Mouse (Mus musculus) kidney, postnatal 0 days (tissue): ENCODE data around the gene Camkv. TPM values are rescaled to one million over a fixed set of nuclear protein-coding genes. Genes with fewer than 3 reads are reported as not detected.

Source experiments
- ATAC-seq: fragments of 200-750 bp; cut with Nextera tagmentation; replicated peaks from 2 replicates; pipeline ENCODE4 v1.8.0; 2017; ENCODE audit warnings: low read depth, moderate number of reproducible peaks, moderate TSS enrichment, moderate library complexity; ENCODE audit not compliant: low FRiP score
- DNase-seq: peaks from one replicate; pipeline ENCODE4 v3.0.0-alpha.2; 2016; ENCODE audit warnings: low spot score
- H3K27ac ChIP-seq: fragments of 300-500 bp; sonication (generic); 2 replicates; pipeline ENCODE4 v1.5.1; 2014; ENCODE audit warnings: mild to moderate bottlenecking
- H3K27me3 ChIP-seq: fragments of 300-500 bp; sonication (generic); 2 replicates; pipeline ENCODE4 v1.6.1; 2014; ENCODE audit warnings: low read length, mixed read lengths; ENCODE audit not compliant: insufficient read depth
- H3K36me3 ChIP-seq: fragments of 300-500 bp; sonication (generic); 2 replicates; pipeline ENCODE4 v1.6.1; 2014; ENCODE audit warnings: low read length, mixed read lengths; ENCODE audit not compliant: insufficient read depth
- H3K4me1 ChIP-seq: fragments of 300-500 bp; sonication (generic); replicated peaks from 2 replicates; pipeline ENCODE4 v1.6.1; 2014; ENCODE audit warnings: antibody characterized with exemption, low read length, mixed read lengths; ENCODE audit not compliant: insufficient read depth
- H3K4me2 ChIP-seq: fragments of 300-500 bp; sonication (generic); 2 replicates; pipeline ENCODE4 v1.6.1; 2014; ENCODE audit warnings: mild to moderate bottlenecking, low read length, moderate library complexity, mixed read lengths
- H3K4me3 ChIP-seq: fragments of 300-500 bp; sonication (generic); replicated peaks from 2 replicates; pipeline ENCODE4 v1.5.1; 2014; ENCODE audit warnings: low read depth, low read length
- H3K9ac ChIP-seq: fragments of 300-500 bp; sonication (generic); 2 replicates; pipeline ENCODE4 v1.6.1; 2014; ENCODE audit warnings: low read depth, low read length
- H3K9me3 ChIP-seq: fragments of 300-500 bp; sonication (generic); replicated peaks from 2 replicates; pipeline ENCODE4 v1.6.1; 2016; ENCODE audit warnings: low read length, inconsistent platforms, mixed read lengths
- CTCF ChIP-seq: IDR thresholded peaks from 2 replicates; pipeline ENCODE4 v1.5.1; 2016; ENCODE audit warnings: antibody characterized with exemption, low read depth, mild to moderate bottlenecking, moderate library complexity
- WGBS: fragments of 180-500 bp; shearing (Covaris S2); extraction: QIAGEN DNeasy Blood & Tissue Kit; methylation state at CpG from one replicate; pipeline ENCODE4 v1.1.7; 2014; 5-methylcytosine and 5-hydroxymethylcytosine counted together
- polyA plus RNA-seq: library from polyadenylated mRNA; unstranded; fragments of >200 nt; fragmentation: Nextera tagmentation; extraction: Ambion mirVana; gene quantifications from 2 replicates; pipeline ENCODE4 v1.2.1, GENCODE M21; 2015

Gene Camkv
- polyA plus RNA-seq, 1 experiment from 2014 or later, result 0.95 TPM

DNA sequence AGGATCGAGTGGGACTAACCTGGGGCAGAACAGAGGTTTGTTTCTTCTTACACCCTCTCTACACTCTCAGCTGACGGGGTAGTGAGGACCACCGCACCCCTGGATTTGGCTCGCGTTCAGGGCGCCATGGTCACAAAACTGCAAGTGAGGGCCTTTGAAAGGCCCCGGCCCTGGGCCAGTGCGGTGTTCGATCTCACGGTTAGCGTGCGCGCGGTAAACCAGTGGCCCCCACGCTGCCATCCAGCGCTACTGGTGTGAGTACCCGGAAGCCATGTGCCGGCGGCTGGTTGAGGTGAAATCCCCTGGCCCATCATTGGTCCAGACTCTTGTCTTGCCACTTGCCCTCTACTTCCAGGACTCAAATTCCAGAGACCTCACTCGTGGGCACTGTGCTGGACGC is 60.0 kb downstream of the Camkv start:
- Histone ChIP-seq H3K27ac (no peak overlapping the region), H3K9me3 (no peaks in the 10 kb centered on the region), H3K9ac (no peak overlapping the region), H3K4me1 (no peaks in the 10 kb centered on the region), H3K4me3 (no peak overlapping the region), H3K4me2 (no peak overlapping the region), H3K27me3 (no peaks in the 10 kb centered on the region), H3K36me3 (no peaks in the 10 kb centered on the region)
- 92% methylated on average over 21 of the region's 21 CpGs for WGBS
- ATAC-seq, result no peak
- TF ChIP-seq CTCF, result no peak
- DNase-seq, result no peak

DNA sequence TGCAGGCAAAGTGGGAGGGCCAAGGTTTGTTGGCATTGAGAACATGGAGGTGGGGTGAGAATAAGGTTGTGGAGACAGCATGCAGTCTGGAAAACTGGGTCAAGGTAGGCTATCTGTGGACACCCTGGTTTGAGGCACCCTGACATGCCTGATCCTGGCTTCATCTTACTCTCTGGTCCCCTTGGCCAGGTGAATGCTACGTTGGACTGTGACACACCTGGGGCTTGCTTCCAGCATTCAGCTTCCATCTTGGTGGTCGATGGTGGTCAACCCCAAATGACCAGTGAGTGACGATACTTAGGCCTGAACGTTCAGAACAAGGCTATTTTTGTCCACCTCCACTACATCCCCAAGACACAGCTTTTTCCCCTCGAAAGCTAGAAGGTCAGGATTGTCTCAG is 60.6 kb downstream of the Camkv start, which contains the start of gene Gm20662:
TSS of gene Gm20662 (plus strand) at position 301 of the 400 bp plus-strand sequence.
- no peaks in the 10 kb centered on the region for H3K36me3 ChIP-seq
- WGBS, result 91% methylated on average over 5 of the region's 5 CpGs
- H3K4me2 ChIP-seq, result no peak within 1 kb of the TSS
- TF ChIP-seq CTCF, result no peak
- no peaks in the 10 kb centered on the region for H3K4me1 ChIP-seq
- DNase-seq, result no peak
- H3K9ac ChIP-seq, result no peak within 1 kb of the TSS
- no peaks in the 10 kb centered on the region for H3K9me3 ChIP-seq
- ATAC-seq, result no peak
- H3K27ac ChIP-seq, result no peak within 1 kb of the TSS
- no peaks in the 10 kb centered on the region for H3K27me3 ChIP-seq
- no peak within 1 kb of the TSS for H3K4me3 ChIP-seq

Other genes with a start within 250 kb of the Camkv start
- 16.2 and 17.3 TPM in 2 replicates for gene Sema3f, start 225.2 kb upstream of the Camkv start, polyA plus RNA-seq
- gene Rbm5, start 164.7 kb upstream of the Camkv start, polyA plus RNA-seq, result 108 and 113 TPM in 2 replicates
- gene Rbm6, start 62.4 kb upstream of the Camkv start, polyA plus RNA-seq, result 40.2 and 46.8 TPM in 2 replicates
- 11.1 and 12.7 TPM in 2 replicates for gene Mon1a, start 47.5 kb upstream of the Camkv start, polyA plus RNA-seq
- 1.1 and 1.4 TPM in 2 replicates for gene Mst1r, start 28.8 kb upstream of the Camkv start, polyA plus RNA-seq
- gene Actl11, start 7.2 kb upstream of the Camkv start, polyA plus RNA-seq, result not detected in 2 replicates
- 10.0 and 10.2 TPM in 2 replicates for gene Traip, start 14.5 kb downstream of the Camkv start, polyA plus RNA-seq
- 33.2 and 41.6 TPM in 2 replicates for gene Uba7, start 39.8 kb downstream of the Camkv start, polyA plus RNA-seq
- 1.3 and 2.0 TPM in 2 replicates for gene Gm20661, start 47.4 kb downstream of the Camkv start, polyA plus RNA-seq
- 63.8 and 66.8 TPM in 2 replicates for gene Inka1, start 50.2 kb downstream of the Camkv start, polyA plus RNA-seq
- gene Cdhr4, start 56.8 kb downstream of the Camkv start, polyA plus RNA-seq, result 2.9 and 4.0 TPM in 2 replicates
- gene Gm20662, start 60.7 kb downstream of the Camkv start, polyA plus RNA-seq, result 0.25 and 0.27 TPM in 2 replicates
- 45.7 and 46.9 TPM in 2 replicates for gene Ip6k1, start 66.8 kb downstream of the Camkv start, polyA plus RNA-seq
- 23.2 and 27.2 TPM in 2 replicates for gene Gmppb, start 113.6 kb downstream of the Camkv start, polyA plus RNA-seq
- 1.4 and 1.6 TPM in 2 replicates for gene Amigo3, start 117.5 kb downstream of the Camkv start, polyA plus RNA-seq
- gene Mst1, start 144.8 kb downstream of the Camkv start, polyA plus RNA-seq, result 0.09 and 0.39 TPM in 2 replicates
- gene Rnf123, start 147.7 kb downstream of the Camkv start, polyA plus RNA-seq, result 23.7 and 24.6 TPM in 2 replicates
- 62.6 and 69.3 TPM in 2 replicates for gene Apeh, start 158.9 kb downstream of the Camkv start, polyA plus RNA-seq